Mouse (Mus musculus): ENCODE results near the gene Fcho1.

Fcho1 gene

DNA sequence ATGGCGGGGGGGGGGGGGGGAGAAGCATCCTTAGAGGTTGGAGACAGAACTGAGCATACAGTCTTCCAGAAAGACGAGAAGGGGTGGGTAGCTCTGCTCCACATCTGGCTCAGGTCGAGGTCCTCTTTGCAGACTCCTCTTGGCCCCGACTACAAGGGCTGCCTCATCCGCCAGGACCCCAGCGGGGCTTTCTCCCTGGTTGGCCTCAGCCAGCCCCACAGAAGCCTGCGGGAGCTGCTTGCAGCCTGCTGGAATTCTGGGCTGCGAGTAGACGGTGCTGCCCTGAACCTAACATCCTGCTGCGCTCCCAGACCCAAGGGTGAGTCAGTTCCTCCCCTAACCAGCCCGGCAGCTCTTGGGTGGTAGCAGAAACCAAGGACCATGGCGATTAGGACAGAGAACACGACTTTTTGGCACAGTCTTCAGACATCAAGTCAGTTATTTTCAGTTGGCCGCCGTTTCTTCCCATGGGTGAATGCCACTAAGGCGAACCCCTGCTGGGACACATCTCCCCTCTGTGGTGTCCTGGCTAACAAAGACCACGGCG is 44.1 kb downstream of the Fcho1 start:
- no peak for DNase-seq

GRCm38 (mm10) chr8:71680471-71680870 is 45.0 kb downstream of the Fcho1 start:
- no peak for DNase-seq

GRCm38 (mm10) chr8:71679550-71680168 is 45.9 kb downstream of the Fcho1 start:
- DNase-seq: no peak

DNA sequence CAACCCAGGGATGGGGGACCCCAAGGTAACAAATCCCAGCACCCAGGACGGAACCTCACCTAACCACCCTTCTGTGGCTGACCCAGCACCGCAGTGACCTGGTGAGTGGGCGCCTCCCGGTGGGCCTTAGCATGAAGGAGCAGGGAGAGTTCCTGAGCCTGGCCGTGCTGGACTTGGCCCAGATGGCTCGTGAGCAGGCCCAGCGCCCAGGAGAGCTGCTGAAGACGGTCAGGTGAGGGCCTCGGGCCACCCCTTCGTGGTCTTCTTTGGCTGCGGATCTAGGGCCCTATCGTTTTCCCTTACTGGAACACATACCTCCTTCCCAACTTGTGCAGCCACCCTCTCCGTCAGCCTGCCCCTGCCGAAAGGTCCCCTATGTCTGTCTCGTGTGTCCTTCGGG is 46.4 kb downstream of the Fcho1 start:
- DNase-seq: no peak

- no peak for DNase-seq
Observed at GRCm38 (mm10) chr8:71678216-71678615, 47.3 kb downstream of the Fcho1 start.

DNA sequence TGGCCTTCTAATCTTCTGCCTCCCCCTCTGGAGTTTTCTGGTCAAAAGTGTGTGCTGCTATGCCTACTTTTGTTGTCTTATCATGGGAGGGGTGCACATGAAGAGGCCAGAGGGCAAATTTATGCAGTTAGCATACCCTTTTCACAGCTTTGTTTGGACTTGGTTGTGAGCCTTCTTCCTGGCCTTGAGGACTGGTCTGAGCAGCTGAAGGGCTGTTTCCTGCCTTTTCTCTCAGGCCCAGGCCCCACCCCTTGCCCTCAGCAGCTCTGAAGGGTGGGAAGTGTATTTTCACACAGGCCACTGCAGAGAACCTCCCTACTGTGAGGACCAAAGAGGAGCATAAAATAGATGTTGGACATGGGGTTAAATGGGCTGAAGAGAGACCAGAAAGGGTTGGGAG is 48.0 kb downstream of the Fcho1 start:
- DNase-seq: no peak

DNA sequence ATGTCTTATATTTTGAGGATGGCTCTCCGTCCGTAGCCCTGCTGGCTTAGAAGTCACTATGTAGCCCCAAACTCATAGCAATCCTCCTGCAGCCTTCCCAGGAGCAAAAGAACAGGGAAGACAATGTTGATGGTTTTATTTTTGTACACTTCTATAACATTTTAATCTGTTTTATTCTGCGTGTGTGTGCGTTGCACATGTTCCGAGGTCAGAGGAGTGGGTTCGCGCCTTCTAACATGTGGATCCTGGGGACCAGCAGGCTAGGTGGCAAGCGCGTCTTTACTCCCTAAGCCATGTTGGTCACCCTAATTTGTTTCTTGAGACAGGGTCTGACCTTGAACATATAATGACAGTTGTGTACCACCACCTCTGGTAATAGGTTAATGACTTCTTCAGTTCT is 48.7 kb downstream of the Fcho1 start:
- no peak for DNase-seq

DNA sequence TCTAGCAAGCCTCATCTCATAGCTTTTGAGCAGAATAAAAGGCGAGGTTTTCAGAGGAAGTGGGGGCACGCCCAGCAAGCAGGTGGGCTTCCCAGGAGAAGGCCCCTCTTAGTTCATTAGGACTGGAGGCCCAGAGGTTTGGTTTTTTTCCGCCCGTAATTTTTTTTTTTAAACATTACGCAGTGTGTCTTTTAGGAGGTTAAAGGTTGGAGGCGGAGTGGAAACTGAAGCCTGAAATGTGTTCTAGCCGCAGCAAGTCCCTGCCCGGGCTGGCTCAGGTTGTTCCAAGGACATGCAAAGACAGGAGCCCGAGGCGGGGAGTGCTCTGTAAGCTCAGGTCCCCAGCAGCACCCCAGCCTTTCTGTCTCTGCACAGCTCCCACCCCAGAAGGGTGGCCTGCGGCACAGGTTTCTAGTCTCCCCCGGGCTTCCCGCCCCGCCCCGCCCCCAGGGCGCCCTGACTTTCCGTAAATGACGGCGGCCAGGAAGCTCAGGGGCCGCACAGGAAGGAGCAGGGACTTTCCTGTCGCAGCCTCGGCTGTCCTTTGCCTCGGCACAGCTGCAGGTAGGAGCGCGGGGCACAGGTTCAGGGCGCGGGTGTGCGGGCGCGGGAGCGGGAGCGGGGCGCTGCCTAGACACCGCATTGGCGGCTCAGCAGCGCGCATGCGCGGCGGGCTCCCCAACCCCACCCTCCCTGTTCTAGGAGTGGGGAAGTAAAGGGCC is 49.3 kb downstream of the Fcho1 start, which contains the start of gene Jak3:
TSS of gene Jak3 (plus strand) at position 277 of the 722 bp plus-strand sequence.
- DNase-seq: peak; percentile 78

- DNase-seq: no peak
Observed at GRCm38 (mm10) chr8:71675456-71676019, 50.0 kb downstream of the Fcho1 start.

GRCm38 (mm10) chr8:71674071-71674470 is 51.4 kb downstream of the Fcho1 start:
- DNase-seq: no peak

DNA sequence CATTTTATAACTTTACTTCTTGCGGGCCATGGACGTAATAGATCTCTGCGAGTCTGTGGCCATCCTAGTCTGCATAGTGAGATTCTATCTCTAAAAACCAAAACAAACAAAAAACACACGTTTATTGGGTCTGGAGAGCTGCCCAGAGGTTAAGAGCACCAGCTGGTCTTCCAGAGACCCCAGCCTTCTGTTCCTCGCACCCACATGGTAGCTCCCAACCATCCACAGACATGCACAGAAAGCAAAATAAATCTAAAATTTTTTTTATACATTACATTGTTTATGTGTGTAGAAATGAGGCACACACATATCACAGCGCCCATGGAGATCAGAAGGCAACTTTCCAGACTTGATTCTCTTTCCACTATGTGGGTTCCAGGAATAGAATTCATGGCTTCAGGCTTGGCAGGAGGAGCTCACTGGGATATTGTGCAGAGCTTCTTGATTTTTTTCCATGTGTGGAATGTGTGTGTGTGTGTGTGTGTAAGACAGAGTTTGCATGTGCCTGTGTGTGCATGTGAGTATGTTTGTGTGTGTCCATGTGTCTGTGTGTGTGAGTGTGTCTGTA is 53.3 kb downstream of the Fcho1 start:
- no peak for DNase-seq

DNA sequence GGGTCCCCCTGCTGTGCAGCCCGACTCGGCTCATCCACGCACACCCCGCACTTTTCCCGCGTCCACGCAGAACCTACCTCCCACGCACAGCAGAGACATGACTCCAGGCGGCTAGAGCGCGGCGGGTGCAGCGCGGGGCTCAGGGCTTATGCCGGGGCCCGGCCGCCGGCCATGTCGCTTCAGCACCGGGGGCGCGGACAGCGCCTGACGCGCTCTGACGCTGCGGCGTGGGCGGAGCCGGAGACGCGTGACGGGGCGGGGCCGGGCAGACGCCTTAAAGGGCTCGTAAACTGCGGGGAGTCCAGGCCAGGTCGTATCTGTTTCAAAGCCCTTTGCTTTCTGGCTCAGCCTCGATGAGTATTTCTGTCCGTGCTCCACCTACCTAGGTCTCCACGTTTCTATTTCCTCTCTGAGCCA is 54.0 kb downstream of the Fcho1 start, which contains the start of gene Unc13a:
TSS of gene Unc13a (minus strand) at position 209 of the 417 bp plus-strand sequence.
- peak; percentile 91 for DNase-seq

DNA sequence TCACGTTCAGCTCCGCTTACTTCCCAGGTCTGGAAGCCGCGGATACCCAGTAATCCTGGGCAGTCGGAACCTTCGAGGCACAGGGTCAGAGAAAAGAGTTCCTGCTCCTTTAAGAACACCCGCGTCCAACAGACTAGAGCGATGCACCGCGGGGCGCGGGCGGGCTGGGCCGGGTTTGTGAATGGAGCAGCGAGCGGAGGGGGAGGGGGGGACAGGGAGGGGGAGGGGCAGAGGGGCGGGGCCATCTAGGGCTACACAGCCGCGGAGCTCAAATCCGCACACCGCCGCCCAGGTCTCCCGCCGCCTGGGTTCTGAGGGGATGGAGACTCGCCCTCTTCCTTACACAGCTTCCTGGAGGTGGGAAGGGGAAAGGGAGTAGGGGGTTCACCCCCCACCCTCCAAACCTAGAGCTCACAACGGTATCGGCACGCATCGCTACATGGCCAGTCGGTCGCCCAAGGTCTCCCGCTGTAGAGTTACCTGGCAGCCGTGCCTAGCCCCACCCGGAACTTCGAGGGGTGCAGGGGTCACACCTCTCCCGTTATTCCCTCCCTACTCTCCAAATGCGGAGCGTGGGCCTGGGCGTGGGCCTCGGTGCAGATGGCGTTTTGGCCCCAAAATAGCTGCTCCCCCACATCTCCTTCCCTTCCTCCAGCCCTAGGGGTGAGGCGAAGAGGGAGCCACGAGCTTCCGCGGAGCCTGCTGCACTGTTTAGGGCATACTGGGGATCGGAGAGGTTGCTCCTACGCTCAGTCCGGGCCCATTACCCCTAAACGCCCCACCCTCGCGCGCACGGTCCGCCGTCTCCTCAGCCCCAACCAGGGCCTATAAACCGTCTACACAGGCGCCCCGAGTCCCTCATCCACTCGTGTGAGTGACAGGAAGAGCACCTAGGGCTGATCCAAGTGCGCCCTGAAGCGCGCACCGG is 54.6 kb downstream of the Fcho1 start:
- no peak for DNase-seq

DNA sequence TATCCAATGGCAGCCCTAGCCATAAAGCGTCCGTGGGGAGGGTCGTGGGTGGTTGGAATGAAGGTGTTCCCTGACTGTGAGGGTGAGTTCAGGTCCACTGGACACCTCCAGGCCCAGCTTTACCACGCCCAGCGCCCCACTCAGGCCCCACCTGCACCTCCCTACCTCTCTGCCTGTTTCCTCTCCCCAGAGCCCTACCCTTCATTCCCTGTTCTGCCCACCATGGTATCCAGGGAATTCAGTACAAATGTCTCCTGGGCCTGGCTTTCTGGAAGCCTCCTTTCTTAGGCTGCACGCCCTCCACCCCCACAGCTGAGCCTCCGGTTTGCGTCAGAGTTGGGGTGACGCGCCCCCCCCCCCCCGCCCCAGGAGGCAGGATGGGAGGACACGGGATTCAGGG is 55.3 kb downstream of the Fcho1 start:
- no peak for DNase-seq

DNA sequence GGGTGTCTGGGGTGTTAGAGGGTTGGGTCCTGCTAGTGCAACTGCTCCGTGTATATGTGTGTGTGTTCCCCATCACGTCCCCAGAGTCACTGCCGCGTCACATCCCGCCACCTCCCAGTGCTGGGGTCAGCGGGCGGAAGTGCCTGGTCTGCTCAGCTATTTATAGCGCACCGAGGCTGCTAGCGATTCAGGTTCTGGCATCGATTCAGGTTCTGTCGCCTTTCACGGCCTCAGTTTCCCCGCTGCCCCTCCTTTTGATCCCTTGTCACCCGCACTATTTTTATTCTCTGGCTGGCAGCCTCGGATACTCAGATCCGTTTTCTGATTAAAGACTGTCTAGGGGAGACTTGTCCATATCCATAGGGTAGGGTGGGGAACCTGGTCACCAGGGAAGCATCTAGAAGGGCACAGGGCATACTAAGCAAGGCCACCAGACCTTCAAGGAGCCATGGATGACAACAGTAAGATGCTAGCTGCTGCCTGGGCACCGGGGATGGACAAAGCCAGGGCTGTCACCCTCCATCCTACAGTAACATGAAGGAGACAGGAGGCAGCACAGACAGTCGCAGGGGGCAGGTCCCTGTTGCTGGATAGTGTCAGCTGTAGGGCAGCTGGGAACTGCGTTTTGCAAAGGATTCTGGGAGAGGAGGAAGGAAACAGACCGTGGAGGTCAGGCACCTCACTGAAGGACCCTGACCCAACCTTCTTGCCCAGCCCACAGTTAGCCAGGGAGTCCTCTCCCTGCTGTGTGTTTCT is 57.1 kb downstream of the Fcho1 start:
- no peak for DNase-seq

DNA sequence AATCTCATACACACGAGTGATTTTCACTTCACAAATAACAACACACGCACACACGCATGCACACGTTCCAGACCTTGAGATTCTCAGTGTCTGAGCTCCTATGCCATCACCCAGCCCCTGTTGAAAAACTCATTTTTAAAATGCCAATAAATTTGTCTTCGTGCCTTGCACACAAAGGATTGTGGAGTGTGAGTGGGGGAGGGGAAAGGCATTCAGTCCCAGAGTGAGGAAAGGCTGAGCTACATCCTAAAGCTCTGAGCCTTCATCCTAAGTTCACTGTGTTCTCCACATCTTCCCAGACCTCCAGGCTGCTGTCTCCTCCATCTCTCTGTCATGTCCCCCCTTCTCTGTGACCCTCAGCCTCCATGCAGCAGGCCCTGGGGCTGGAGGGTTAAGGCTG is 58.3 kb downstream of the Fcho1 start:
- no peak for DNase-seq

- DNase-seq: no peak
Observed at GRCm38 (mm10) chr8:71666855-71667254, 58.7 kb downstream of the Fcho1 start.

- DNase-seq: peak; percentile 47
Observed at GRCm38 (mm10) chr8:71665331-71666130, 60.0 kb downstream of the Fcho1 start.

- DNase-seq: peak; percentile 87
Observed at GRCm38 (mm10) chr8:71660325-71661120, 65.0 kb downstream of the Fcho1 start.

DNA sequence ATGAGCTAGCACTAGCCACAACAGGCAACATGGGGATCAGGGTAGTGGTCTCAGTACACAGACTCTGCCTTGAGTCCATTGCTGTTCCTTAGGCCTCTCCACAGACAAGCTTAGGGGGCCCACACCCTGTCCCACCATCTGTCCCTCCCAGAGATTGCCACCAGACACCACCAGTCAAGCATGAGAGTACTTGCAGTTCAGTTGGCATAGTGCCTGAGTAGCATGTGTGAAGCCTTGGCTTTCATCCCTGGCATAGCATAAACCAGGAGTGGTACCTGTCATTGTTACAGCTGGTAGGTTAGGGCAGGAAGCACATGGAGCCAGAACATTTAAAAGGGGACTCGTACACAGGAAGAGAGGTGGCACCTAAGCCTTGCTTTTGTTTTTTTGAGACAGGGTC is 65.8 kb downstream of the Fcho1 start:
- DNase-seq: no peak
